Mouse (Mus musculus) kidney, postnatal 0 days (tissue): Measurements from ENCODE around the gene Ankub1. TPM values are rescaled to one million over a fixed set of nuclear protein-coding genes. Genes with fewer than 3 reads are reported as not detected.

Experiments
- ATAC-seq: fragments of 200-750 bp; cut with Nextera tagmentation; replicated peaks from 2 replicates; pipeline ENCODE4 v1.8.0; 2017; ENCODE audit warnings: low read depth, moderate number of reproducible peaks, moderate TSS enrichment, moderate library complexity; ENCODE audit not compliant: low FRiP score
- DNase-seq: peaks from one replicate; pipeline ENCODE4 v3.0.0-alpha.2; 2016; ENCODE audit warnings: low spot score
- H3K27ac ChIP-seq: fragments of 300-500 bp; sonication (generic); 2 replicates; pipeline ENCODE4 v1.5.1; 2014; ENCODE audit warnings: mild to moderate bottlenecking
- H3K27me3 ChIP-seq: fragments of 300-500 bp; sonication (generic); 2 replicates; pipeline ENCODE4 v1.6.1; 2014; ENCODE audit warnings: low read length, mixed read lengths; ENCODE audit not compliant: insufficient read depth
- H3K36me3 ChIP-seq: fragments of 300-500 bp; sonication (generic); 2 replicates; pipeline ENCODE4 v1.6.1; 2014; ENCODE audit warnings: low read length, mixed read lengths; ENCODE audit not compliant: insufficient read depth
- H3K4me1 ChIP-seq: fragments of 300-500 bp; sonication (generic); replicated peaks from 2 replicates; pipeline ENCODE4 v1.6.1; 2014; ENCODE audit warnings: antibody characterized with exemption, low read length, mixed read lengths; ENCODE audit not compliant: insufficient read depth
- H3K4me2 ChIP-seq: fragments of 300-500 bp; sonication (generic); 2 replicates; pipeline ENCODE4 v1.6.1; 2014; ENCODE audit warnings: mild to moderate bottlenecking, low read length, moderate library complexity, mixed read lengths
- H3K4me3 ChIP-seq: fragments of 300-500 bp; sonication (generic); replicated peaks from 2 replicates; pipeline ENCODE4 v1.5.1; 2014; ENCODE audit warnings: low read depth, low read length
- H3K9ac ChIP-seq: fragments of 300-500 bp; sonication (generic); 2 replicates; pipeline ENCODE4 v1.6.1; 2014; ENCODE audit warnings: low read depth, low read length
- H3K9me3 ChIP-seq: fragments of 300-500 bp; sonication (generic); replicated peaks from 2 replicates; pipeline ENCODE4 v1.6.1; 2016; ENCODE audit warnings: low read length, inconsistent platforms, mixed read lengths
- CTCF ChIP-seq: IDR thresholded peaks from 2 replicates; pipeline ENCODE4 v1.5.1; 2016; ENCODE audit warnings: antibody characterized with exemption, low read depth, mild to moderate bottlenecking, moderate library complexity
- WGBS: fragments of 180-500 bp; shearing (Covaris S2); extraction: QIAGEN DNeasy Blood & Tissue Kit; methylation state at CpG from one replicate; pipeline ENCODE4 v1.1.7; 2014; 5-methylcytosine and 5-hydroxymethylcytosine counted together
- polyA plus RNA-seq: library from polyadenylated mRNA; unstranded; fragments of >200 nt; fragmentation: Nextera tagmentation; extraction: Ambion mirVana; gene quantifications from 2 replicates; pipeline ENCODE4 v1.2.1, GENCODE M21; 2015

The Ankub1 gene
- polyA plus RNA-seq, 1 experiment from 2014 or later = not detected

- DNase-seq (peak; percentile 7), ATAC-seq (no peak)
- no peak overlapping the region for H3K4me3 ChIP-seq
- H3K4me1 ChIP-seq = no peaks in the 10 kb centered on the region
- no peaks in the 10 kb centered on the region for H3K9me3 ChIP-seq
- H3K27me3 ChIP-seq = no peaks in the 10 kb centered on the region
- no peak overlapping the region for H3K4me2 ChIP-seq
- H3K9ac ChIP-seq = no peak overlapping the region
- no peak for TF ChIP-seq CTCF
- H3K27ac ChIP-seq = no peak overlapping the region
- 86% methylated on average over 9 of the region's 9 CpGs for WGBS
- H3K36me3 ChIP-seq = no peaks in the 10 kb centered on the region
Observed at GRCm38 (mm10) chr3:57696779-57697178, 4.2 kb upstream of the Ankub1 start.

- no peak for DNase-seq
- no peaks in the 10 kb centered on the region for H3K27me3 ChIP-seq
- H3K9me3 ChIP-seq = no peaks in the 10 kb centered on the region
- H3K36me3 ChIP-seq = no peaks in the 10 kb centered on the region
- H3K4me2 ChIP-seq = no peak overlapping the region
- no peak for ATAC-seq
- WGBS = 79% methylated on average over 4 of the region's 4 CpGs
- no peak for TF ChIP-seq CTCF
- no peaks in the 10 kb centered on the region for H3K4me1 ChIP-seq
- no peak overlapping the region for H3K4me3 ChIP-seq
- H3K9ac ChIP-seq = no peak overlapping the region
- 0 out of 2 replicates have a peak overlapping the region, but pooled peaks have one; percentile 5 for H3K27ac ChIP-seq
Observed at GRCm38 (mm10) chr3:57696249-57696648, 3.6 kb upstream of the Ankub1 start.

GRCm38 (mm10) chr3:57691772-57692171 lies 827 bp downstream of the Ankub1 start:
- Histone ChIP-seq H3K27ac (no peak overlapping the region), H3K27me3 (no peaks in the 10 kb centered on the region), H3K4me2 (no peak overlapping the region), H3K4me1 (no peaks in the 10 kb centered on the region), H3K9ac (no peak overlapping the region), H3K9me3 (no peaks in the 10 kb centered on the region), H3K4me3 (no peak overlapping the region), H3K36me3 (no peaks in the 10 kb centered on the region)
- TF ChIP-seq CTCF = no peak
- ATAC-seq (no peak), DNase-seq (no peak)
- WGBS = 80% methylated on average over 4 of the region's 4 CpGs

- no peak for DNase-seq
- no peak overlapping the region for H3K4me3 ChIP-seq
- no peaks in the 10 kb centered on the region for H3K27me3 ChIP-seq
- H3K9ac ChIP-seq = no peak overlapping the region
- ATAC-seq = no peak
- no peaks in the 10 kb centered on the region for H3K4me1 ChIP-seq
- no peak for TF ChIP-seq CTCF
- no peaks in the 10 kb centered on the region for H3K36me3 ChIP-seq
- no peak overlapping the region for H3K4me2 ChIP-seq
- no peaks in the 10 kb centered on the region for H3K9me3 ChIP-seq
- no peak overlapping the region for H3K27ac ChIP-seq
Observed at GRCm38 (mm10) chr3:57677786-57678185, 14.8 kb downstream of the Ankub1 start.

- Histone ChIP-seq H3K9ac (no peak overlapping the region), H3K27ac (no peak overlapping the region), H3K27me3 (no peaks in the 10 kb centered on the region), H3K4me1 (no peaks in the 10 kb centered on the region), H3K36me3 (no peaks in the 10 kb centered on the region), H3K4me2 (no peak overlapping the region), H3K9me3 (no peaks in the 10 kb centered on the region), H3K4me3 (no peak overlapping the region)
- TF ChIP-seq CTCF = no peak
- 76% methylated on average over 2 of the region's 2 CpGs for WGBS
- DNase-seq (no peak), ATAC-seq (no peak)
Observed at GRCm38 (mm10) chr3:57674075-57674474, 18.5 kb downstream of the Ankub1 start.

- H3K4me1 ChIP-seq = no peaks in the 10 kb centered on the region
- H3K9me3 ChIP-seq = no peaks in the 10 kb centered on the region
- no peaks in the 10 kb centered on the region for H3K36me3 ChIP-seq
- DNase-seq (no peak), ATAC-seq (no peak)
- no peak overlapping the region for H3K27ac ChIP-seq
- no peak for TF ChIP-seq CTCF
- H3K4me2 ChIP-seq = no peak overlapping the region
- H3K9ac ChIP-seq = no peak overlapping the region
- H3K27me3 ChIP-seq = no peaks in the 10 kb centered on the region
- H3K4me3 ChIP-seq = no peak overlapping the region
- 83% methylated on average over 4 of the region's 4 CpGs for WGBS
Observed at GRCm38 (mm10) chr3:57673586-57673985, 19.0 kb downstream of the Ankub1 start.

- TF ChIP-seq CTCF = peak; percentile 88
- Histone ChIP-seq H3K4me2 (peak overlapping the region; percentile 23), H3K36me3 (no peaks in the 10 kb centered on the region), H3K27ac (no peak overlapping the region), H3K27me3 (no peaks in the 10 kb centered on the region), H3K9ac (no peak overlapping the region), H3K4me1 (no peaks in the 10 kb centered on the region), H3K4me3 (no peak overlapping the region), H3K9me3 (no peaks in the 10 kb centered on the region)
- ATAC-seq (no peak), DNase-seq (peak; percentile 92)
- WGBS = 26% methylated on average over 14 of the region's 14 CpGs
Observed at GRCm38 (mm10) chr3:57667054-57667723, 25.4 kb downstream of the Ankub1 start.
